Mouse (Mus musculus) thymus, postnatal 36 days (tissue): Measurements from ENCODE around the gene Fgfr2.

ENCODE experiments used
- DNase-seq, 2 experiments: peaks; one replicate each; pipeline ENCODE4 v3.0.0; 2022; ENCODE audit warnings: mixed read lengths in 2 of 2

Gene Fgfr2

DNA sequence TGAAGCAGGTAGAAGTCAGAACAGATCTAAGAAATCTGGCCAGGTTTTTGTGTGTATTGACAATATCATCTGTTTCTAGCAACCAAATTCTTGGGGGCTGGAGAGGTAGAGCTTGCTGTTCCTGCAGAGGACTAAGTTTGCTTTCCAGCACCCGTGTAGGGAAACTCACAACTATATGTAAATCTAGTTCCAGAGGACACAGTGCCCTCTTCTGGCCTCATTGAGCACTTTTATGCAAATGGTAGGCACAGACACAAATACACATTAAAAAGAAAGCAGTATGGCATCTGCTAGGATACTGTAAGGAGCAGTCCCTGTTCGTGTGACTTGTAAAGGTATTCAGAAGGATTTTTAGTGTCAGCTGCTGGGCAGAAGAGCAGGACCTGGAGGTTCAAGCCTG, 240.8 kb downstream of the Fgfr2 start:
- peak in 1 of 2 experiments; percentile 10 for DNase-seq

DNA sequence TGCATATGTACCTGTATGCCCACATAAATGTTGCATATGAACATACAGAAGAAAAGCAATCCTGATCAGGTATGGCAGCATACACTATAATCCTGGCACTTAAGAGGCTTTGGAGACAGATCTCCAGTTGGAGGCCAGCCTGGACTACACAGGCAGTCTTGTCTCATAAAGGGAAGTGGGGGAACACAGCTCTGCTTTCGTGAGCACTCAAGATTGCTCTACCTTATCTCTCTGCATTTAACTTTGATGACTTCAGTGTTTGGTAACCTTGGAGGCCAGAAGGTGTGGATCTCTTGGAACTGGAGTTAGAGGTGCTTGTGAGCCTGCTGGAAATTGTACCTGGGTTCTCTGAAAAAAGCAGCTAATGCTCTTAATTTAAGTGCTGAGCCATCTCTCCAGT, 242.9 kb downstream of the Fgfr2 start:
- no peak for DNase-seq

DNA sequence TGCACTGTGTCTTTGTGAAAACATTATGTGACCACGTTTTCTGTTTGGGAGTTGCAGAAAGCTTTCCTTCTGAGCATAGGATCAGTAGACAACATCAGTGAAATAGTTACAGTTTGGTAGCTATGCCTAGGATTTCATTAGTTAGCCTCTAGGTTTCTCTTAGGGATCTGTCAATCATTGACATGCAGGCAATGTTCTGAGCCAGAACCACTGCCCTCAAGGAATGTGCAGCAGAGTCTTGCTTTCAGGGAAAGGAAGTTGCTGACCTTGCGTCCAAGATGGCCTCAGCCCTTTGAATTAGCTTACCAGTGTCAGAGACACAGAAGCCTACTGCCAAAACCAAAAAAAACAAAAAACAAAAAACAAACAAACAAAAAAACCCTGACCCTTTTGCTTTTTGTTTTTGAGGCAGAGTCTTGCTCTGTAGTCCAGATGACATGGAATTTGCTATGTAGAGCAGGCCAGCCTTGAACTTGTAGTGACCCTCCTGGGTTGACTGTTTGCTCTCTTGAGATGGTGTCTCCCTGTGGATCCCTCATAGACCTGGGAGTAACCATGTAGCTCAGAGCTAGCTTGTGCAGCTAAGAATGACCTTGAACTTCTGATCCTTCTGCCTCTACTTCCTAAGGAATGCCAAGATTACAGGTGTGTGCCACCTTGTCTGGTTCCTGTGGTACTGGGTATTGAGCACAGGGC, 247.6 kb downstream of the Fgfr2 start:
- DNase-seq, result no peak

DNA sequence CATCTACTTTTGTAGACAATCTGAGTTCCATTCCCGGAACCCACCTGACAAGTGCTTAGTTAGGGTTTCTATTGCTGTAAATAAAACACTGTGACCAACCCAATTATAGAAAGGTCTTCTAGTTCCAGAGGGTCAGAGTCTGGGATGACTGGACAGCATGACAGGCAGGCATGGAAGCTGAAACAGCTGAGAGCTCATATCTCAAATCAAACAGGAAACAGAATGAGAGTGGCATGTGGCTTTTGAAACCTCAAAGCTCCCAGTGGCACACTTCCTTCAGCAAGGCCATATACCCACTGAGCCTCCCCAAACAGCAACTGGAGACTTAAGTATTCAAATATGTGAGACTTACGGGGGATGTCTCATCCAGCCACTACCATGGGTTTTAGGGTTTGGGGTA, 250.1 kb downstream of the Fgfr2 start:
- no peak for DNase-seq

DNA sequence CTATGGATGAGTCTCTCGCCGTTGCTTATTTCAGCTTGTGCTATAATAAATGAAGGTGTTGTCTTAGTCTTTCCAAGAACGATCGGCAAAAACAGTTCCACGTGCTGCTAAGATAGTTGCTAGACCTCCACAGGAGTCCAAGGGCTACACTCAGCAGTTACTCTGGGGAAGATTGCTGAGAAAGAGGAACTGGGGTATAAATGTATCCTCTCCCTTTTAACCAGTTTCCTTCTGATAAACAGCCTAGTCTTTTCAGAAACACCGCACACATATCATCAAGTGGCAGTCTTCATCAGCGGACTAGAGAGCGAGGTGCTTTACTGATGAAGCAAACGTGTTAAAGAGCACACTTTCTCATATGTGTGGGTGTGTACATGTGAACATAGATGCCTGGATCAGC, 256.8 kb downstream of the Fgfr2 start:
- no peak for DNase-seq

DNA sequence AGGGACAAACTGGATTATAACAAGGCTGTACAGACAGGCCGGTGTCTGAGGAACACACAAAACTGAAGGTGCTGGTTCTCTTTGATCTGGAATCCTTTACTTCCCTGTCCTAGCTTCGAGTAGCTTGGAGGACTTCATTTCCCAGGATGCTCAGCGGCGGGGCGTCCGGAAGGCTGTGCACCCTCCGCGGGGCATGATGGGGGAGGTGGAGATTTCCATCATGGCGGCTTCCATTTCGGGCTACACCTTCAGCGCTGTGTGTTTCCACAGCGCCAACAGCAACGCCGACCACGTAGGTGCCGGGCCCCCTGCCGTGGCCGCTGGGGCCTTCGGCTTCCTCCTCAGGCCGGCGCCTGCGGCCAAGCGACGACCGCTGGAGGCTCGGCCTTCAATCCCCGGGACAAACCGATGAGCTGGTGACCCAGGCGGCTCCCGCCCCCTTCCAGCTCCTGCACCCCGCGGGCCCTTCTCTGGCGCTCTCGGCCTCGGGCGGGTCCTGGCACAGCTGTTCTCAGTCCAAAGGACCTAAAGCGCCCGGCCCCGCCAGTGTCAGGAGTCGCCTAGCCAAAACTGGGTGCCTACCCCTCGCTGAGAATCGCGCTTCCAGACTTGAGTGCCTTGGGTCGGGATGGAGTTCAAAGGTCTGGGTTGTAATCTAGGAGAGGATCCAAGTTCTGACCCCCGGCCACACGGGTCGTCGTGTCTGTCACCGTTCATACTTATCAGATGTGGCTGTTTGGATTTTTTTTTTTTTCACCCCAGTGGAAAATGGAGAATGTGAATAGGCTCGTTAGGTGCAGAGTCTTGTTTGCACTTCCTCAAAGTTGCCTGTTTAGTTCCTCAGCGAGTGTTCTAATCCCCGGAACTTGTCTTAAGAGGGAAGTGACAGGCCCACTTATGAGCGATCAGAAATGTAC, 263.9 kb downstream of the Fgfr2 start, which contains the start of gene Abraxas2:
Gene Abraxas2 (plus strand): TSS at position 184 of the 917 bp plus-strand sequence.
- DNase-seq, result peak; percentile 90 to 91

DNA sequence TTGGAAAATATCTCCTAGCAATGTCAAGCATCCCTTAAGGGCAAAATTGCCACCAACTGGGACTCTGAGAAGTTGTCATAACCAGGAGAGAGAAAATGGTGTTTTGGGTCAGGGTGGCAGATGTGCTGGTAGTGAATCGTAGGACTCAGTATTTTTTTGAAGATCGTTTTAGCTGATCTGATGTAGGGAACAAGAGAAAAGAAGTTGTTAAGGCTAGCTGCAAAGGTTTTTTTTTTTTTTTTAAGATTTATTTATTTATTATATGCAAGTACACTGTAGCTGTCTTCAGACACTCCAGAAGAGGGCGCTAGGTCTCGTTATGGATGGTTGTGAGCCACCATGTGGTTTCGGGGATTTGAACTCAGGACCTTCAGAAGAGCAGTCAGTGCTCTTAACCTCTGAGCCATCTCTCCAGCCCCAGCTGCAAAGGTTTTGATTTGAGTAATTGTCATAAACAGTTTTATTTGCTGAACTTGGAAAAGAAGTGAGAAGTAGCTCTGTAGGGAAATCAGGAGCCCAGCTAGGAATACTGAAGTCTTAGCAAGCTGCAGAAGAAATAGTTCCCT, 265.0 kb downstream of the Fgfr2 start:
- DNase-seq, result no peak

DNA sequence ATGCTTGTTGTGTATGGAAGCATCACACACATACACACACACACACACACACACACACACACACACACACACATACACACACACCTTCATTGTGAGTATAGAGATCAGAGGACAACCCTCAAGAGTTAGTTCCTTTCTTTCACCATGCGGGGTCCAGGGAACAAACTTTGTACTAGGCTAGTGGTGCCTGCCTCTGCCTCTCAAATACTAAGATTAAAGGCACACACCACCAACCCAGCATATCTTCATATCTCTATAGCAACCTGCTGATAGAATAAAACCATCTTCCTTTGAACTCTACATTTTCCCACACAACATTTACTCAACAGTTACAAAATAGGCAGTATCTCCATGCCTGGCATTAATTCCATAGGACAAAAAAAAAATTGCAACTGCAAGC, 267.1 kb downstream of the Fgfr2 start:
- no peak for DNase-seq

DNA sequence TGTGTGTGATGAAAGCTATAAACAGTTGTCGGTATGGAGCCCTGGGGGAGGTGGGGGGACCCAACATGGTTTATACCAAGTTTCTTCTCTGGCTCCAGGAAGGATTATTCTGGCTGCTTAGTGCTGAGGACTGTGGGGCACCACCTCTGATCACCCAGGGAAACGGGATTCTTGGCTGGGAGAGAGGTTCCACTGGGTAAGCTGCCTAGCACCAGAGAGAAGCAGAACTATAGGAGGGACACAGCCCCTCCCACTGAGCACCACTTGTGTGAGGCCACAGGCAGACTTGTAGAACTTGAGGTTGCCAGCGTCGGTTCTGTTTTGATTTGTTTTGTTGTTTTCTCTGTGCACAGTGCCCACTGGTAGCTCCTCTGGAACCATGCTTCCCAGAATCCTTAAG, 269.2 kb downstream of the Fgfr2 start:
- no peak for DNase-seq

DNA sequence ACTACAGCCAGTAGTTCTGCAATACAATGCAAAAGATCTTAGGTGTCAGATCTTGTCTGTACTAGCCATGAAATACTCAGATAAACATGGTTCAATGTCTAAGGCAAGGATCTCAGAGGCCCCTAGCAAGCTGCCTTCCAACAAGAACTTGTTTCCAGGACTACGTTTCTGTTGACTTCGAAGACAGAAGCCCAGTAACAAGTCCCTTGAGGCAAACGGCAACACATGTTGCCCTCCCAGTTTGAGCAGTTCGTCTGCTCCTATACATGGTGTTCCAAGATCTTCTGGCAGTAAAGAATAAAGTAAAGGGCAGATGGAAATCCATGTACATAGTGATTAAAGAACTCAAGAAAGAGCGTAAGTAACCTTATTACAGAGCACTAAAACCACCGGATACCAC, 269.8 kb downstream of the Fgfr2 start:
- DNase-seq, result no peak

DNA sequence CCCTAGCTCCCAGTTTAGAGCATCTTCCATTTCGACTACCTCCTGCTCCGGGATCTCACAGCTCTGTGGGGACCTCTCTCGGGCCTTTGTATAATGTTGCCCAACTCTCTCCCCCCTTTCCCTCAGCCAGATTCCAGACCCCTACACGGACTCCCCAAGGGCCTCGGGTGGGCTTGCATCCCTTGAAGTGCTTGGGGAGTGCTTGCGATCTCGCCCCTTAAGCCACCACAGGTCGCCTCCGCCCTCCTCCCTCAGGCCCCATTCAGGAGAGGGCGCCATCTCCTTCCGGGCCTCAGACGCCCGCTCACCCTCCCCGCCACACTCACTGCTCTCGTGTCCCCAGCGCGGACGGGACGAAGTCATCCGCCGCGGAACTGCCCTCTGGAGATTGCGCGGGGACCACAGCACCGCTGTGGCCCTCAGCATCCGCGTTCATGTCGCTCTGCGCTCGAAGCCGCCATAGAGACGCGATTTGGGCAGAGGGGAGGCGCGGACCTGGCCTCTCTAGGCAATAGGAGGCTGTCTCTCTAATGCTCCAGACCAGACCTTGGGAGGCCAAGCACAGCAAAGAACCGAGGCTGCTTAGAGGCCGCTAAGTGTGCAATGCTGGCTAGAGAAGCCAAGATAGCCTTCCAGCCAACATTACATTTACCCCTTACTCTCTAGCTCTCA, 270.8 kb downstream of the Fgfr2 start, which contains the start of gene Eef1akmt2:
Gene Eef1akmt2 (minus strand): TSS at position 501 of the 672 bp plus-strand sequence.
- peak; percentile 80 to 81 for DNase-seq

DNA sequence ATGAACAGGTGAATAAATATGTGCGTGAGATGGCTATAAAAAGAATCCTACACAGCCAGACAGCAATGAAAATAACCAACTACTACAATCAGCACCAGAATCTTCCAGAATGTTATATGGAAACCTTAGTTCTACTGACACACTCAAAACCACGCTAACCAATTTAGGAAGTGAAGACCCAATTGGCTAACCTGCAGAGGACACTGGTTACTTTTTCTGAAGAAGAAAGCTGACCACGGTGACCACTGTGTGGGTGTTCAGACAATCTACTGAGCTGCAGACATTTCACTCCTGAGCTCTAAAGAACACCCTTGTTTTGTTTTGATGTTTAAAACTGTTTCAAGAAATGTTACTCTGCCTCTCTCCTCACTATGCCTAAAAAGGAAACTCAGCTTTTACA, 280.0 kb downstream of the Fgfr2 start:
- DNase-seq, result no peak

DNA sequence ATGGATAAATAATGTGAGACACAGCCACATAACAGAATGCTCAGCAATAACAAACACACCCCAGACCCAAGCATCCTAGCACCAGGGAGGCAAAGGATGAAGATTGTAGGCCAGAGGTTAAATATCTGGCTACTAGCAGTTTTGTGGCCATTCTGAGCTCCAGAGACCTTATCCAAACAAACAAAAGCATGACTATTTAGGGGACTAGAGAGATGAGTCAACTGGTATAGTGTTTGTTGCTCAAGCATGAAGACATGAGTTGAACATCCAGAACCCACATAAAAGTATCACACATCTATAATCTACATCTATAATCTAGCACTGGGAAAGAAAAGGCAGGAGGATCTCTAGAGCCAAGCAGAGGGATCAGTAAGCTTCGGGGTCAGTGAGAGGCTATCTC, 280.7 kb downstream of the Fgfr2 start:
- DNase-seq, result no peak

DNA sequence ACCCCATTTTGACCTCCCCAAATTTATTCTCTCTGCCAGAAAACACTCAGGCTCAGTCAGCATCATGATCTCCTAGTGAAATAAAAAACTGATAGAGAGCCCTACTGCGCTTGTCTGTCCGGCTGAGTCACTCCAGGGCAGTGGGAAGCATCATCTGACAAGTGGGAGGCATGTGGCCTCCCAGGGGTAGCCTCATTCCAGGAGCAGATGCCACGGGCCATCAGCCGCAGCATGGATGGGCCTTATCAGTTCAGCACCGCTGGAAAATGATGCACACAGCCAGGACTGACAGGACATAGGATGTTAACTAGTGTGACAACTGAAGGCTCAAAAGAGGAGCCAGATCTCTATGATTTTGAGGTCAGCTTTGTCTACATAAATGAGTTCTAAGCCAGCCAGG, 281.9 kb downstream of the Fgfr2 start:
- DNase-seq, result no peak

DNA sequence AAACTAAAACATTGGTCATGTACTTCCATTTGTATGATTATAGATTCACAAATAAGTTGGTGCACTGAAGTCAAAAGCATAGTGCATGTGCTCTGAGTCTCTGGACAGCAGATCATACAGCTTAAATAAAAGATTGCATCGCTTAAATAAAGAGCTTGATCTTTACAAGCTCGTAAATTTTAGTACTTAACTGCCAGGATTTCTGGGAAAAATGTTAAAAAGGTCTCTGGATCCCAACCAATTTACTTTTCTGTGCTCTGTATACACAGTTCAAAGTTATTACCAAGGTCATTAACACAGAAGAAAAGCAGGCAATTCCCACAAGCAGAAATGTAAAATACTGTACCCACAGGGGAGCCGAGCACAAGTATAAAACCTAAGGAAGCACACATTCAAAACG, 292.2 kb downstream of the Fgfr2 start:
- DNase-seq, result no peak

DNA sequence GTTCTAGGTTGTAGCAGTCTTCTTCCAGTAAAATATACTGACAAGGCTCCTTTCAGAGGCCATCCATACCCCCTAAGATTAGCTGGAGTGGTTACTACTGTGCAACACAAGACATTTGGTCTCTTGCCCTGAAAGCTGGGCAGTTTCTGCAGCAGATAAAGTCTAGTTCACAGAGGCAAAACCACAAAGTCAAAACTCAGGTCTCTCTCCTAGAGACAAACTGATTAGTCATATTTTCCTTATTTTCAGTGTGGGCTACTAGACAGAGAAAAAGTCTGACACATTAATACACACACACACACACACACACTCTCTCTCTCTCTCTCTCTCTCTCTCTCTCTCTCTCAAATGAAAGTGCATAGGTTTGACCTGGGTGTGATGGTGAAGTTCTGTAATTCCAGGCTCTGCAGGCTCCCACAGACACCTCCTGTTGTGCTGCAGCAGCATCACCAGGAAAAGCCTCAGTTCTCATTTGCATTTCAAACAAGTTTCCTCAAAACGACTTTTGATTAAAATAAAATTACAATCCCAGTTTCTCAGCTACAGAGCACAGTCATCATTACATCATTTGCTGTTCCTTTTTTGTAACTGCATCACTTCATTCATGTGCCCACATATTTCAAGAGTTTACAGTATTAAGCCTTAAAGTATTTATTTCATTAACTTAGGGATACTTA, 298.7 kb downstream of the Fgfr2 start:
- no peak for DNase-seq

DNA sequence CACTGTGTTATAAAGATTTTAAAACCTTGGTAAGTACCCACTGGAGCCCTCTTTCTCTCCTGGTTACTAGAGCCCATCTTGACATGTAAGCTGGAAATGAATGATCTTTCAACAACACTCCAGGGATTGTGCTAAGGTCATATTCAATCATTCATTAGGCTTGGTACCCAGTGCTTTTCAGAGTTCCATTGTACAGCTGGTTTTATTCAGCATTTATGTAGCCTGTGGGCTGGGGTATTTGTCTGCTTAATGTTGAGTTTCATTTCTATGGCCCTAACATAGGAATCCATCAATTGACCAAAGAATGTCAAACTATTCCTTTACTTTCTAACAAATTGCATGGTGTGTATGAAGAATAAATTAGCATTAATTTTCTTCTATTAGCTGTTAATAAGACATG, 299.3 kb downstream of the Fgfr2 start:
- no peak for DNase-seq

DNA sequence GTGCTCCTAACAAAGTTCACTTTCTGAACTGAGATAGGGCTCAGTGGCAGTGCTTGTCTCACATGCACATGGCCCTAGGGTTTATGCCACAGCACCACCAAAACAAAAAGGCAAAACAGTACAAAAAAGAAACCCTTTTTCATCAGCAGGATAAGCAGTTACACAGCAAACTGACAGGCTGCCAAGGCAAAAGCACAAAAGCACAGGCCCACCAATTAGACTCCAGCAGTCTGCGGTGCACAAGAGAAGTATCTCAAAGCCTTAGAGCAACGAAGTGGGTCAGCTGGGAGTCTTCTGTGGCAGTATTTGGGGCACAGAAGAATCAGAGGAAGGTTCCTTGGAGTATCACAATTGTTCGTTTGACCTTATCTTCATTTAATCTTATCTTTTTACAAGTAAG, 302.5 kb downstream of the Fgfr2 start:
- DNase-seq, result no peak

DNA sequence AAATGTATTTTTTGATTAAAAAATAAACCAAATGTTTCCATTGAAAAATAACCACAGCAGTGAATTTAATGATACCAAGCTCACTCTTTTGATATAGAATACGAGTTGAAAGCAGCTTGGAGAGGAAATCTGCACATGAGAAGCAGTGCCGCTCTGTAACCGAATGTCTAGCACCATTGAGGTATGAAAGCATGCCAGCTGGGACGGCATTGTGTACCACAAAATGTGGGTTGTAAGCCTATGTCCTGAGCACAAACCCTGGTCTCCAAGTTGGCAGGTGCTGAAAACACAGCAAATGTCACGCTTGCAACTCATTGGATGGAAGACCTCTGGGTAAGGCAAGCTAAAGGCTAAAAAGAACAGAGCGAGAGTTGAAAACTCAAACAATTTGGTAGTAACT, 306.1 kb downstream of the Fgfr2 start:
- no peak for DNase-seq

DNA sequence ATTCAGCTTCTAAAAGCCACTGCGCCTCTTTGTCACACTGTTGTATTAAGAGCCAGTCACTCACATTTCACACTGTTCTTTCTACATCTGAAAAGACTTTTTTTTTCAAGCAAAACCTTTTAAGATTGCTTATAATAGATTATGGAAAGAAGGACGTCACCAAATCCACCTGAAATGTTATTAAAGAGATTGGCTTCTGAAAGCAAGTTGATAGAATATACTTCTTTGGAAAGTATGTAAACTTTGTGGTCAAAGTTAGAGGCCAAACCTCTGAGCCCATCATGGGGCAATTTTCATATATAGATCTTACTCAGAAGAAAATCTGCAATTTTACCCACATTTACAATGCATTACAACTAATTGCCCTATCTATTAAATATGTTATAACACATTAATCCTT, 306.6 kb downstream of the Fgfr2 start:
- DNase-seq, result no peak

DNA sequence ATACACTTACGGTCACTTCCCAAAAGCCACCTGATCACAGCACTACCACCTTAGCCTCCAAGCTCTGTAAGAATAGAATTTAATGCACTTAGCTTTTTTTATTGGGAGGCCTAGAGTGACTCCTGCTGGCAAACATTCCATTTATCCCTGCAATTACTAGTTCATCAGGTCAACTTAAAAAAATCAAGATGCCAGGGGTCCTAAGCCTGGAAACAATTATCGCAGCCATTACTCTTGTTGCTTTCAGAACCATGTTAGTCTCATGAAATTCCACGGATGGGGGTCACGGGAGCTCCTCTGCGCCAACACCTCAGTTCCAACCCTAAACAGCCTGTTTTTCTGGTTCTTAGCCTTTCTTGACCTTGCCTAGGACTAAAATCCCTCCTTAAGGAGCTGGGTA, 308.1 kb downstream of the Fgfr2 start:
- DNase-seq, result no peak

DNA sequence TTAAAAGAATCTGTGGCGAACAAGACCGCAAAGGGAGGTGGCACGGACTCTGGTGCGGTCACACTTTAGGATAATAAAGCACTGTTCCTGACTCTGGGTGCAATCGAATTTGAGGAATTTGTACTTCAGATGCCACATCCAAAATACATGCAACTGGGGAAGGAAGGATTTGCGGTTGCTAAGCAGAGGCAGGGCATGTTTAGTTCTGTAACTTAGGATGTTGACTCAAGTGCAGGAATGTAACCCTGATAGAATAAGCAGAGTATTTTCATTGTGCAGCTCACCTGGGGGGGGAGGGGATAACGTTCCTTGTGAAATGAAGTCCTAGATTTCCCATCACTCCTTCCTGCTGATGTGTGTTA, 309.1 kb downstream of the Fgfr2 start:
- DNase-seq, result no peak
